Mouse (Mus musculus): ENCODE results near the gene Cd274.
"Not testable (repeated sequence)": the region's sequence is repeated elsewhere in the genome, so short reads cannot be mapped to it uniquely, and the experiment has no call there.

Gene Cd274

GRCm38 (mm10) chr19:29391279-29391678, 24.0 kb downstream of the Cd274 start:
- DNase-seq (ENCODE audit: extremely low spot score, low read depth, low spot score) = no peak

- no peak for DNase-seq (ENCODE audit: extremely low spot score, low read depth, low spot score)
These were observed 26.1 kb downstream of the Cd274 start for GRCm38 (mm10) chr19:29393333-29393732.

- no peak for DNase-seq (ENCODE audit: extremely low spot score, low read depth, low spot score)
These were observed 27.5 kb downstream of the Cd274 start for GRCm38 (mm10) chr19:29394721-29395120.

DNA sequence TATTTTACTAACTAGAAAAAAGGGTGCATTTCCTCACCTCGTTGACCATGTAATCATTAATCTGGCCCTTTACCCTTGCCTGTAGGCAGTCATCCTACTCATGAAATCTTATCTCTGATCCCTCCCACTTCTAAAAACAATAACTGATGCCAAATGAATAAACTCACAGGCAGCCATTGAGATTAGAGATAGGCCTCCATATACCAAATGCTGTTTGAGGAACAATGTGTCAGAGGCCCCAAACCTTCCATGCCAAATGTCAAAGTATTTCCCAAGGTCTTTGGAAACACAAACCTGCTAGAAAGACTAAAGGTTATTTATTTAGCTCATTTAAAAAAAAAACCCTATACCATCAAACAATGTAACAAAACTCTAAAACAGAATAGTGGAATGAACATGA, 29.1 kb downstream of the Cd274 start:
- no peak for DNase-seq (ENCODE audit: extremely low spot score, low read depth, low spot score)

DNA sequence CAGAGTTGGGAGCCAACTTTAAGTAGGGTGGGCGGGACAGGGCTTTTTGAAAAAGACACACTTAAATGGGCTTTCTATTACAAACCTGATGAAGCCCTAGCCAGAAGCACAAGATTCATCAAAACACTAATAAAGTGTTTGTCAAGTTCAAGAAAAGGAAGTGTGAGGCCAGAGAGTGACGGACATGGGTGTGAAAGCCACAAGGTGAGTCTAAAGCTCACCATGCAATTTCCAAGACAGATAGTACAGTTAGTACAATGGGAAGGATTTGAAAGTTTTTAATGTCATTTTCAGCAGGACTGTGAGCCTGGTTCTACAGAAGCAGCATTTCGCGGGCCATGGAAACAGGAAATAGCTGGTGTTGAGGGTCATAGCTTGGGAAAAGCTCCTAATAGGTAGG, 32.5 kb downstream of the Cd274 start:
- DNase-seq (ENCODE audit: extremely low spot score, low read depth, low spot score) = no peak

- no peak for DNase-seq (ENCODE audit: extremely low spot score, low read depth, low spot score)
These were observed 33.2 kb downstream of the Cd274 start for GRCm38 (mm10) chr19:29400466-29400865.

GRCm38 (mm10) chr19:29402621-29403020, 35.4 kb downstream of the Cd274 start:
- no peak for DNase-seq (ENCODE audit: extremely low spot score, low read depth, low spot score)

DNA sequence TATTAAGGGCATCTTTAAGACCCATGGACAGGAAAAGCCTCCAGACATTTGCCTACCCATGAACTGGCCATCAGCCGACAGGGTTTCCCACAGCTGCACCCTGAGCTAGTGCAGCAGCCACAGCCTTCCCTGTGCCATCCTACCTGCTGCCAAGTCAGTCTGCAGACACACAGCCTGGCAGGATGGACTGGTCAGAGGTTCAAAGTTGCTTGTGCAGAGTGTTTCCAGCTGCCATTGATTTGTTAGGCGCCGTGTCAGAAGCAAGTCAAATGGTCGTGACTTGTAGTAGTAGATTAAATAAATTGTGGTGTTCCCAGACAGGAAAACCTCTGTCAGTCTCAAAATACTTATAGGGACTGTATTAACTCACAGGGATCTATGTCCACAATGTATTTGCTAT, 36.0 kb downstream of the Cd274 start:
- no peak for DNase-seq (ENCODE audit: extremely low spot score, low read depth, low spot score)

- no peak for DNase-seq (ENCODE audit: extremely low spot score, low read depth, low spot score)
These were observed 38.1 kb downstream of the Cd274 start for GRCm38 (mm10) chr19:29405388-29405787.

DNA sequence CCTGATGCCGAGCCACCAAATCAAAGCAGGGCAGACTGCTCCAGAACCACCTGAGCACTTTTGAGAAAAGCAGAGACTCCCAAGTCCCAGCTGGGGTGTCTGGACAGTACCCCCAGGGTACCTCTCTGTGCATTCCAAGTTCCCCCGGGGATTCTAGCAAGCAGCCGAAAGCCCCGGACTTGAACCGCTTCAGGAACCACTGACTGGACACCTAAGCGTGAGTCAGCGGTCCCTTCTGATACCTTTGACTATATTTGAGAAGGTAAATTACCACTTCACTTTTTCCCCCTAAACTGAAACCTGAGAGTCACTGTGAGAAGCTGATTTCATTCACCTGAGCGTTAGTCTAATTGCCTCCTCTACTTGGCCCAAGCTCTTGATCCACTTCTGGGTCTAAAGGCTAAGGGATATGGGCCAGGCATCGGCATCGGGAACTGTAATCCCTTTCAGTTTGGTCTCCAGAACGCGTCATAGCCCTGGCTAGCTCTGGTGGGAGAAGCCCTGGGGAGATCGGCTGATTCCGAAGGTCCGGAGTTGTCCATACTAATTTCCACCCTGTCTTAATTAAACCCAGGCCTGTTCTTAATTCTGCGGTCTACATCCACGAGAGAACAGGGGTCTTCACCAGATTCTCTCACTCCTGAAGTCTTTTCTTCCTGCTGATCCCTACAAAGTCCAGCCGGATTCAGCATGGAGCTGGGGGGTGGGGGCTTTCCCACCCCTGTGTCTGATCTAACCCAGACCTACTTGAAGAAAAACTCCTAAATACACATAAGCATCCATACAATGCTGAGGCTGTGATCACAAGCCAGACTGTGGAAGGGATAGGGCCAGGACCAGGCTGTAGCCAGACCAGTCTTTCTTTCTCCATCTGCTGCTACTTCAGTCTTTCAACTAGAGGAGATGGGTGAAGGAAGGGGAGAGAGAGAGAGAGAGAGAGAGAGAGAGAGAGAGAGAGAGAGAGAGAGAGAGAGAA, 39.1 kb downstream of the Cd274 start:
- no peak for DNase-seq (ENCODE audit: extremely low spot score, low read depth, low spot score)

GRCm38 (mm10) chr19:29410619-29411018, 43.4 kb downstream of the Cd274 start, which contains the start of gene Pdcd1lg2:
Pdcd1lg2 (plus strand) TSS chr19:29410919.
- no peak for DNase-seq (ENCODE audit: extremely low spot score, low read depth, low spot score)

- DNase-seq (ENCODE audit: extremely low spot score, low read depth, low spot score) = no peak
These were observed 45.5 kb downstream of the Cd274 start for GRCm38 (mm10) chr19:29412476-29413420.

DNA sequence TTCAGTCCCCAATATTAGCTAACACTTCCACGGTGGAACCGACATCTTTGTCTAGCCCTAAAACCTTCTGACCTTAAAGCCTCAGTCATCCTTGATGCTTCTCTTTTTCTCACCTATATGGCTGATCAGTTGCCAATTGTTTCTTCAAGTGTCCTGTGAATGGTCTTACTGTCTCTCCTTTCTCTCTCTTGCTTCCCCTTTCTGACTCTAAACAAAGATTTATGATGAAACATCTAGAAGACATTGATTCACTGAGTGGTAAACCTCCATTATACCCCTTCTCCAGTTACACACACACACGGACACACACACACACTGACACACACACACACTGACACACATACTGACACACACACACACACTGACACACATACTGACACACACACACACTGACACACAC, 47.3 kb downstream of the Cd274 start:
- DNase-seq (ENCODE audit: extremely low spot score, low read depth, low spot score) = no peak

GRCm38 (mm10) chr19:29414917-29415316, 47.7 kb downstream of the Cd274 start:
- not testable (repeated sequence) for DNase-seq (ENCODE audit: extremely low spot score, low read depth, low spot score)

DNA sequence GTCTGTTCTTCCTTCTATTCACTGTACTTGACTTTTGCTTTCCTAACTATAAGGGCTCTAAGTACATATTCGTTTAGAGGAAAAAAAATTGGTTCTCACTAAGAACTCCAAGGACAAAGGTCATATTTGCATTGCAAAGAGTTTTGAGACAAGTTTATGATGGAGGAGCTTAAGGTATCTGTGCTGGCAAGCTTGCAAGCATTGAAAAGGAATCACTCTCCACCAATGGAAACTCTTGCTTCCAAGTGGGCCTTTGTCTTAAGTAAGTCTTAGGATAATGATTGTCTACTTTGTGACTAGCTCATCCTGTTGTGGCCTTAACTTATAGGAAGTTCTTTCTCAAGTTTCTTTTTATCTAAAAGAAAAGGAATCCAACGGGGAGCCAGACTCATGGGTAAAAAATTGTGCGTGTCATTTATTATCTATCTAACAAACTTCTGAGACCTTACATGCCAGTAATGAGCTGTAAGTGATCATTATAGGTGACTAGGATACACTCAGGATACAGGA, 49.2 kb downstream of the Cd274 start:
- DNase-seq (ENCODE audit: extremely low spot score, low read depth, low spot score) = no peak

- DNase-seq (ENCODE audit: extremely low spot score, low read depth, low spot score) = no peak
These were observed 49.9 kb downstream of the Cd274 start for GRCm38 (mm10) chr19:29417188-29417587.

DNA sequence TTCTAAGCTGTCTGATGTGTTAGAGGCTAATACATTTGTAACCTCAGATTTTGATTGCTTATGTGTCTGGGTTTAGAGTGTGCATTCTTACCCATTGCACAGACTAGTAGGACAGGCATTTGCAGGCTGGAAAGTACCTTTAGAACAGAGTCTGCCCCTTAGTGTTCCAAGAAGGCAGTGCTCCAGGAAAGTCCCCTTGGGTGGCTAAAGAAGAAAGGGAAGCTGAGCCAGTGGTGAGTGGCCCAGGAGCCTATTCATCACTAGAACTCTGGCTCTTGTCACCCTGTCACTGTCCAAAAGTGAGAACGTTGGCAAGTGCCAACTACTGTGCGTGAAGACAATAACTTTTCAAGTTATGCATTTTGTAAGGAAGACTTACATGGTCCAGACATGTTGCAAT, 50.6 kb downstream of the Cd274 start:
- DNase-seq (ENCODE audit: extremely low spot score, low read depth, low spot score) = no peak

GRCm38 (mm10) chr19:29418661-29419115, 51.4 kb downstream of the Cd274 start:
- DNase-seq (ENCODE audit: extremely low spot score, low read depth, low spot score) = no peak

DNA sequence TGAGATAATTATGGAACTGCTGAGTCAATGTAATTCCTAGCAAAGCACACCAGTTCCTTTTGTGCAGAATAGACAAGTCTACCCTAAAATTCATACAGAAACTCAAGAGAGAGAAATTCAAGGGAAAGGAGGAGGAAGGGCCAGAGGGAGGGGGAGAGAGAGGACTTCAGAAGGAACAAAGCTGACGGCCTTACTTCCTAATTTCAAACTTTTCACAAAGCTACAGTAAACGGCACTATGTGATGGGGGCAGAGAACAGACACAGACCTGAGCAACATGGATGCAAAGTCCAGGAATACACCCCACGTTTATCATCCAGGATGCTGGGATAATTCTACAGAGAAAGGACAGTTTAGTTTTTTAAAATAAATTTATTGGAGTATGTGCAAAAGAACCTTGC, 52.3 kb downstream of the Cd274 start:
- DNase-seq (ENCODE audit: extremely low spot score, low read depth, low spot score) = no peak

GRCm38 (mm10) chr19:29419946-29420345, 52.7 kb downstream of the Cd274 start:
- no peak for DNase-seq (ENCODE audit: extremely low spot score, low read depth, low spot score)

DNA sequence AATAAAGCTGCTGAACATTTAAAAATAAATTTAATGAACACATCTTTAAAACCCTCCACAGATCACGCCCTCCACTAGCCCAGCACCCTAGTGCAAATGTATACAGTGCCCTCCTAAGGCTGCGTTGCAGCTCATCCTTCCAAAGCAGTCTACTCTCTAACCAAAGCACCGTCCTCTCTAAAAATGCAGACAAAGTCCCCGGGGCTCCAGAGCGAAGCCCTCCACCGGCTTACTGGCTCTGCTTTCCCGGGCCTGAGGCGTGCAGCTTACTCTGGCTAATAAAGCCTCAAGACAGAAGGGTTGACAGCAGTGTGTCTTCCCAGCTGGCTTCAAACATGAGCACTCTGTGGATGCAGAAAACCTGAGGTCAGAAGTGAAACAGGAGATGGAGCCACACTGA, 53.1 kb downstream of the Cd274 start:
- DNase-seq (ENCODE audit: extremely low spot score, low read depth, low spot score) = no peak
